Mouse (Mus musculus) kidney, postnatal 0 days (tissue): ENCODE results near the gene Col5a3. TPM values are rescaled to one million over a fixed set of nuclear protein-coding genes. Genes with fewer than 3 reads are reported as not detected.
A peak's percentile ranks its signal among the peaks of the same experiment; 100 is the strongest.

Source experiments
- ATAC-seq: fragments of 200-750 bp; cut with Nextera tagmentation; replicated peaks from 2 replicates; pipeline ENCODE4 v1.8.0; 2017; ENCODE audit warnings: low read depth, moderate number of reproducible peaks, moderate TSS enrichment, moderate library complexity; ENCODE audit not compliant: low FRiP score
- DNase-seq: peaks from one replicate; pipeline ENCODE4 v3.0.0-alpha.2; 2016; ENCODE audit warnings: low spot score
- H3K27ac ChIP-seq: fragments of 300-500 bp; sonication (generic); 2 replicates; pipeline ENCODE4 v1.5.1; 2014; ENCODE audit warnings: mild to moderate bottlenecking
- H3K27me3 ChIP-seq: fragments of 300-500 bp; sonication (generic); 2 replicates; pipeline ENCODE4 v1.6.1; 2014; ENCODE audit warnings: low read length, mixed read lengths; ENCODE audit not compliant: insufficient read depth
- H3K36me3 ChIP-seq: fragments of 300-500 bp; sonication (generic); 2 replicates; pipeline ENCODE4 v1.6.1; 2014; ENCODE audit warnings: low read length, mixed read lengths; ENCODE audit not compliant: insufficient read depth
- H3K4me1 ChIP-seq: fragments of 300-500 bp; sonication (generic); replicated peaks from 2 replicates; pipeline ENCODE4 v1.6.1; 2014; ENCODE audit warnings: antibody characterized with exemption, low read length, mixed read lengths; ENCODE audit not compliant: insufficient read depth
- H3K4me2 ChIP-seq: fragments of 300-500 bp; sonication (generic); 2 replicates; pipeline ENCODE4 v1.6.1; 2014; ENCODE audit warnings: mild to moderate bottlenecking, low read length, moderate library complexity, mixed read lengths
- H3K4me3 ChIP-seq: fragments of 300-500 bp; sonication (generic); replicated peaks from 2 replicates; pipeline ENCODE4 v1.5.1; 2014; ENCODE audit warnings: low read depth, low read length
- H3K9ac ChIP-seq: fragments of 300-500 bp; sonication (generic); 2 replicates; pipeline ENCODE4 v1.6.1; 2014; ENCODE audit warnings: low read depth, low read length
- H3K9me3 ChIP-seq: fragments of 300-500 bp; sonication (generic); replicated peaks from 2 replicates; pipeline ENCODE4 v1.6.1; 2016; ENCODE audit warnings: low read length, inconsistent platforms, mixed read lengths
- CTCF ChIP-seq: IDR thresholded peaks from 2 replicates; pipeline ENCODE4 v1.5.1; 2016; ENCODE audit warnings: antibody characterized with exemption, low read depth, mild to moderate bottlenecking, moderate library complexity
- WGBS: fragments of 180-500 bp; shearing (Covaris S2); extraction: QIAGEN DNeasy Blood & Tissue Kit; methylation state at CpG from one replicate; pipeline ENCODE4 v1.1.7; 2014; 5-methylcytosine and 5-hydroxymethylcytosine counted together
- polyA plus RNA-seq: library from polyadenylated mRNA; unstranded; fragments of >200 nt; fragmentation: Nextera tagmentation; extraction: Ambion mirVana; gene quantifications from 2 replicates; pipeline ENCODE4 v1.2.1, GENCODE M21; 2015

Gene Col5a3
- polyA plus RNA-seq, 1 experiment from 2014 or later, result 1.2 TPM

DNA sequence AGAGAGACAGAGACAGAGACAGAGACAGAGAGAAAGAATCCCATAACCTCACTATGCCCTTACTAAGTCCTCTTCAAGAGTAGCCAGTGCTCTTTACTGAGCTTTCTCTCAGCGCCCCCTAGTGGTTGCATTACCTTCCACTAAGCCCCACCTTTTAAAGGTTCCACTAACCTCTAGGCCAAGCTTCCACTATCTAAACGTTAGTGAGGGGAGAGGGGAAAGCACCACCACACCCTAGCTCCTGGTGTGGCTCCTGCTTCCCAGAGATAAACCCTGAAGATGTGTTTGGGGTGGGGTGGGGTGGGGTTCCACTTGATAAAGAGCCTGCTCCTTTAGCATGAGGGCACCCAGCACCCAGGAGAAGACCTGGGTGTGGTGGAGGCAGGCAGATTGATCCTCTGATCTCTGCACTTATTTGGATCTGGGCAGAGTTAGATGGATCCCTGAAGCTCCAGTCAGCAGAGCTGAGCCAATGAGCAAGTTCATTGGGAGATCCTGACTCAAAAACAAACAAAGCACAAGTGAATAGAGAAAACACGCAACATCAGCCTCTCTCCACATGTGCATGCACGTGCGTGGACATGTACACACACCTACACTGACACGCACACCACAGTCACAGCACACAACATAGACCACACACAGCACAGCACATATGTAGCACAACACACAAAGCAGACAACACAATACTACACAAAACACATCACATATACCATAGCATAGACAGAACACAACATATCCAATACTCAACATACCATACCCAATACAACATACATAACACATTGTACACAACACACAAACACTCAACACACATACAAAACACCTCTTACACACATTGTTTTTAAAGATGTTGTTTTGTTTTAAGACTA lies 57.5 kb downstream of the Col5a3 start:
- 63% methylated on average over 6 of the region's 6 CpGs for WGBS
- H3K27ac ChIP-seq, result no peak overlapping the region
- ATAC-seq, result no peak

DNA sequence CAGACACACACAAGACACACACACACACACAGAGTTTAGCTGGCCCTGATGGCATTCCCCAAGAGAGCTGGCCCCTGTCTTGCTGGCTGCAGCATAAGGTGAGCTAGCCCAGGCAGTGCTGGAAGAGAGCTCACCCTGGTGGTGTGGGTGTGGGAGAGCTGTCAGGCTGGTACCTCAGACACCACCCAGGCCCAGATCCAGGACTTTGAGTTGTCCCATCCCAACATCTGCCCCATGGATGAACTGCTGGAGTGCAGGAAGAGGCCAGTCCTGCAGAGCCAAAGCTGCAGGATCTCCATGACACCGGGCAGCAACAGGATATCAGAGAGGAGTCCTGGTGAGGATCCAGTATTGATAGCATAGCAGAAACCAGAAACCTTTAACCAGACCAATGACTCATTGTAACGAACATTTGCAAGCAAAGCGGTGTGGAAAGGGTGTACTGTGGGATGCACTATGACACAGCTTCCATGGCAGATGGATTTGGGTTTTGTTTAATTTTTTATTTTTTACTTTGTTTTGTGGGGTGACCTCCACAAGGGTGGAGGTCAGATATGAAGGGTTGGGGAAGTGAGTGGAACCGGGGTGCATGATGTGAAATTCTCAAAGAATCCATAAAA lies 58.7 kb downstream of the Col5a3 start:
- no peak for ATAC-seq
- Histone ChIP-seq H3K27me3 (no peaks in the 10 kb centered on the region), H3K36me3 (no peaks in the 10 kb centered on the region), H3K27ac (no peak overlapping the region), H3K4me1 (no peaks in the 10 kb centered on the region), H3K9ac (no peak overlapping the region), H3K4me3 (no peak overlapping the region), H3K9me3 (no peaks in the 10 kb centered on the region), H3K4me2 (no peak overlapping the region)
- 84% methylated on average over 4 of the region's 4 CpGs for WGBS
- no peak for TF ChIP-seq CTCF
- no peak for DNase-seq

More for the DNA sequence above, 57.5 kb downstream of the Col5a3 start:
- Histone ChIP-seq H3K27me3 (no peaks in the 10 kb centered on the region), H3K9ac (no peak overlapping the region), H3K4me1 (no peaks in the 10 kb centered on the region), H3K4me3 (no peak overlapping the region), H3K36me3 (no peaks in the 10 kb centered on the region), H3K4me2 (no peak overlapping the region), H3K9me3 (no peaks in the 10 kb centered on the region)
- DNase-seq, result peak; percentile 76
- TF ChIP-seq CTCF, result peak; percentile 79

DNA sequence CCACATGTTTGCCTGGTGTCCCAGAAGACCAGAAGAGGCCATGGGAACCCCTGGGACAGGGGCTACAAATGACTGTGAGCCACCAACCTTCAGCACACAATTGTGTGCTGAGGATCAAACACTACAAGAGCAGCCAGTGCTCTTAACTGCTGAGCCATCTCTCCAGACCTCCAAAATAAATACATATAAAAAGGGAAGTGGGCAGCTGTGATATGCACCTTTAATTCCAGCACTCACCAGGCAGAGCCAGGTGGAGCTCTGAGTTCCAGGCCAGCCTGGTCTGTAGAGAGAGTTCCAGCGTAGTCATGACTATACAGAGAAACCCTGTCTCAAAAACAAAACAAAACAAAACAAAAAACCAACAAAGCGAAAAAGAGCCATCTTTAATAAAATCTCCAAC lies 60.5 kb downstream of the Col5a3 start:
- Histone ChIP-seq H3K27me3 (no peaks in the 10 kb centered on the region), H3K9ac (no peak overlapping the region), H3K4me1 (no peaks in the 10 kb centered on the region), H3K27ac (no peak overlapping the region), H3K4me3 (no peak overlapping the region), H3K4me2 (no peak overlapping the region), H3K36me3 (no peaks in the 10 kb centered on the region), H3K9me3 (no peaks in the 10 kb centered on the region)
- 82% methylated on average over 2 of the region's 2 CpGs for WGBS
- no peak for TF ChIP-seq CTCF
- no peak for ATAC-seq
- DNase-seq, result no peak

DNA sequence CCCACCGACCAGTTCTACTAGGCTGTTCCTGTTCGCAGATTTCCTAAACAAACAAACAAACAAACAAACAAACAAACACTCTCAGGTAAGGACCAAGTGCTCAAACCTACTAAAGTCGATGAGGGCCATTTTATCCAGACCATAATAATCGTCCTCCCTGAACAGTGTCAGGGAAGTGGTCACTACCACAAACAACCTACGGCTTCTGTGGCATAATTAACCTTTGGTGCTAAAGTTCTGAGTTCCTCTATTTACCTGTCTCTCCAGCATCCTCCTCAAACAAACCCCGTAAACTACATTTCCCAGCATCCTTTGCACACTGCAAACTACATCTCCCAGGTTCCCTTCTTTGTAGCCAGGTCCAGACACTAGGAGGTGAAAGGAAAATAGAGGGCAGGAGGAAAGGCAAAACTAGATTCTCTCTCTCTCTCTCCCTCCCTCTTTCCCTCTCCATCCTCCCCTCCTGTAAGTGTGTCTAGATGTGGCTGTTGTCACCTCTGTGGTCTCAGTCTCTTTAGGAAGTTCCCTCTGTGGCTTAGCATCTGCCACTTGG lies 63.3 kb downstream of the Col5a3 start:
- no peaks in the 10 kb centered on the region for H3K4me1 ChIP-seq
- TF ChIP-seq CTCF, result no peak
- H3K27me3 ChIP-seq, result no peaks in the 10 kb centered on the region
- no peak for ATAC-seq
- H3K9me3 ChIP-seq, result no peaks in the 10 kb centered on the region
- WGBS, result 50% methylated on average over 6 of the region's 6 CpGs
- DNase-seq, result peak; percentile 45
- no peak overlapping the region for H3K4me3 ChIP-seq
- H3K9ac ChIP-seq, result no peak overlapping the region
- no peak overlapping the region for H3K27ac ChIP-seq
- no peaks in the 10 kb centered on the region for H3K36me3 ChIP-seq
- no peak overlapping the region for H3K4me2 ChIP-seq

DNA sequence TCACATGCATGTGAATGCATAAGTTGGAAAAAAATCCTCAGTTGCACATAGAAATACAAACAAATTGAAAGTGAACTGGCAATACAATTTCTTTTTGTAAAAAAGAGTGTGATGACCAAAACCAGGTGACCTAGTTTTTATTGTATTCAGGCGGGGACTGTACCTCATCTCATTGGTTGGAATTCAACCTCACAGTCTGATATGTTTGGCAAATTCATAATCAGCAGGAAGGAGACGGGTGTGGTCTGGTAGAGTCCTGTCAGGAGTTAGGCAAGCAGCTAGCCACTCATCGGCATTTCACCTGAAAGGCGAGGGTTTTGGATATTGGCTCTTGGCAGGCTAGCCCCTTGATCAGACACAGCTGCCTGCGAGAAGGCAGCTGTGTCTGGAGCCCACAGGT lies 65.7 kb downstream of the Col5a3 start:
- Histone ChIP-seq H3K27ac (no peak overlapping the region), H3K4me3 (no peak overlapping the region), H3K9me3 (no peaks in the 10 kb centered on the region), H3K27me3 (peaks cover 19% of the 10 kb centered on the region), H3K36me3 (no peaks in the 10 kb centered on the region), H3K9ac (no peak overlapping the region), H3K4me2 (no peak overlapping the region), H3K4me1 (no peaks in the 10 kb centered on the region; the same call in 1 of the 2 replicates)
- 59% methylated on average over 5 of the region's 5 CpGs for WGBS
- no peak for ATAC-seq
- DNase-seq, result no peak
- no peak for TF ChIP-seq CTCF

DNA sequence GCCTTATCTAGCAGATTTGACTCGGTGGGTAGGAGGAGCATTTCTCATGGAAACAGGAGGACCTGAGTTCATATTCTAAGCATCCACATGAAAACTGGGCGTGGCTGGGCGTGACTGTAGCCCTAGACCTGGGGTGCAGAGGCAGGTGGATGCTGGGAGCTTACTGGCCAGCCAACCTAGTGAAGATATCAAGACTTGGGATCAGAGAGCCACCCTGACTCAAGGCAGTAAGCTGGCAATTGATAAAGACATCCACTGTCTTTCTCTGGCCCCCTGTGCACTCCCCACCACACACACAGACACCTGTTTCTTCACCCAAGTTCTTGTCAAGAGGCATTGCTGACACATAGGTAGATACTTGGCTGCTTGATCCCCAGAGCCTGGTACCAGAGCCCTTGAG lies 66.3 kb downstream of the Col5a3 start:
- WGBS, result 81% methylated on average over 3 of the region's 3 CpGs
- Histone ChIP-seq H3K4me2 (no peak overlapping the region), H3K4me1 (no peaks in the 10 kb centered on the region; the same call in 1 of the 2 replicates), H3K9ac (no peak overlapping the region), H3K4me3 (no peak overlapping the region), H3K27me3 (peaks cover 23% of the 10 kb centered on the region), H3K27ac (no peak overlapping the region), H3K36me3 (no peaks in the 10 kb centered on the region), H3K9me3 (no peaks in the 10 kb centered on the region)
- ATAC-seq, result no peak
- TF ChIP-seq CTCF, result no peak
- DNase-seq, result no peak
